Mouse (Mus musculus) gastrocnemius, postnatal 10 days (tissue): ENCODE results near the gene Stac3. TPM values are rescaled to one million over a fixed set of nuclear protein-coding genes. Genes with fewer than 3 reads are reported as not detected.

Source experiments
- DNase-seq: peaks from one replicate; pipeline ENCODE4 v3.0.0; 2021; ENCODE audit warnings: mixed read lengths
- total RNA-seq, 2 experiments: library from RNA; stranded (reverse); gene quantifications; 2 replicates each; pipeline ENCODE4 v1.2.3; 2021

The Stac3 gene
- total RNA-seq, 2 experiments from 2014 or later, result 272 to 307 TPM

DNA sequence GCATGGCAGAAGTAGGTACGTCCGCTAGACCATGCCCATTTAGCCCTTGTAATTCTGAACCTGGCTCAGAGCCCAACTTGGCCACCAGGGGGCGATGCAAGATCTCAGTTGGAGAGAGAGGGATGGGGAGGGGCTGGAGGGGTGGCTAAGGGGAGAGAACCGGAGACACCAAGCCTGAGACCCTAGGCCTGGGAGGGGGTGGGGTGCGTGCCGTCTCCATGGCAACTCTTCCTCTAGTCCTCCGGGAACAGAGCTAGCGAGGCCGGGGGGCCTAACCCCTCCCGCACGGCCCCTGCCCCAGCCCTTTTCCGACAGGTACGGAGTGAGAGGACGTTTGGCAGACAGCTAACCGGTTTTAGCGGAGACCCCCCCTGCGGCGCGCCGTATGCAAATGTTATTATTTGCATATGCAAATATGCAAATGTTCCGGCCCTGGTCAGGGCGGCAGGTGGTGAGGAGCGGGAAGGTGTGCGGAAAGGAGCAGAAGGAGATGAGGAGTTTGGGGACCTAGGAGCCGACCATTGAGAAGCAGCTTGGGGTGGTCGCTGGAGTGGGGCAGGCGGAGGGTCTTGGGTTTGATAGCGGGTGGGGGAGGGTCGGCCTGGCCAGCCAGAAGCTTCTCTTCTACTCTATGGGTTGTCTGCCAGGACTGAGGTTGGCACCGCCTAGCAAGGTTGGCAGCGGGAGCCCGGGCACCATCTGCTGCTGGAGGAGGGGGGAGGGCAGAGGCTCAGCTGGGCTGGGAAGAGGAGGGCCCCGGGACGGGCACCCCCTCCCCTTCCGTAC, 7.8 kb downstream of the Stac3 start:
- DNase-seq, result peak; percentile 87

GRCm38 (mm10) chr10:127509837-127510701, 8.6 kb downstream of the Stac3 start:
- no peak for DNase-seq

GRCm38 (mm10) chr10:127510895-127511617, 9.6 kb downstream of the Stac3 start:
- DNase-seq, result no peak

DNA sequence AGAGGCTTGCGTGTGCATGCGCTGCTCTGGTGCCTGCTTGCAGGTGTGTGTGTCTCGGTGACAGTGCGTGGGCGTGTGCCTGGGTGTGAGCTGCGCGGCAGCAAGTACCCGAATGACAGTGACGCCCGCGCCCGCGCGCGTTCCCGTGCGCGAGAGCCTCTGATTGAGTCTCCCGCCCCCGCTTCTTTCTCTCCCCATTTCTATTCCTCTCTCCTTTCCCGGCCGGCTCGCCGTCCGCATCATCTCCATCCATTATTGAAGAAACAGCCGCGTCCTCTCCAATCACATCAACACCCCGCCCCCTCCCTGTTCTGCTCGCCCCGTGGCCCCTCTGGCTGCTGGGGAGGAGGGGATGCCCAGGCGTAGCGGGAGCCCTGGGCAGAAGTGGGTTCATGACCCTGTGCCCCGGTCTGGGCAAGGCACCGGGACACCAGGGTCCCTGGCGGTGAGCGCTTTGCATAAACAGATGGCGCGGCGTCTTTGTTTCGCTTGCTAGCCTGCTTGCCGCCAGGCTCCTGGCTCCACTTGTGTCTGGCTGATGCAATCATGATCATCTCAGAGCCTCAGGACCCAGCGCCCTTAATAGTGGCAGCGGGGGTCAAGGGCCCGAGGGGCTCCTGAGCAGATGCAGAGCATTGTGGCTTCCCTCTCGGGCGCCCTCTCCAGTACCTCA, 10.3 kb downstream of the Stac3 start:
- no peak for DNase-seq

DNA sequence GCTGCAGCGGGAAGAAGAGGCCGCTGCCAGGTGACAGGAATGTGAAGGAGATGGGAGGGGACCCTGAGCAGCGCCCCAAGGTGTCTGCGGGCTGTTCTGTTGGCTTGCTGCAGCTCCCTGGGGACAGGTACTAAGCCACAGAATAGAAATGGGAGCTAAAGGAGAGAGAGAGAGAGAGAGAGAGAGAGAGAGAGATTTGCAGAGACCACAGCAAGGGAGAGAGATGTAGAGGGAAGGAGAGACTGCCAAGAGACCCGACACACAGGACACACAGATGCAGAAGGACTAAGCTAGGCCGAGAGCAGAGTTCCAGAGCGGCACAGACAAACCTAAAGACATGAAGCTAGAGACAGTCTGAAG, 10.8 kb downstream of the Stac3 start:
- DNase-seq, result no peak

GRCm38 (mm10) chr10:127512813-127513212, 11.3 kb downstream of the Stac3 start:
- DNase-seq, result peak; percentile 96

- no peak for DNase-seq
Measured at GRCm38 (mm10) chr10:127513501-127514091, 12.1 kb downstream of the Stac3 start.

GRCm38 (mm10) chr10:127514111-127514698, 12.7 kb downstream of the Stac3 start:
- DNase-seq, result no peak

GRCm38 (mm10) chr10:127514764-127515163, 13.3 kb downstream of the Stac3 start, which contains the start of gene Ndufa4l2:
Gene Ndufa4l2 (plus strand): TSS chr10:127514967.
- DNase-seq, result no peak

- DNase-seq, result no peak
Measured at GRCm38 (mm10) chr10:127515271-127515982, 13.9 kb downstream of the Stac3 start.

DNA sequence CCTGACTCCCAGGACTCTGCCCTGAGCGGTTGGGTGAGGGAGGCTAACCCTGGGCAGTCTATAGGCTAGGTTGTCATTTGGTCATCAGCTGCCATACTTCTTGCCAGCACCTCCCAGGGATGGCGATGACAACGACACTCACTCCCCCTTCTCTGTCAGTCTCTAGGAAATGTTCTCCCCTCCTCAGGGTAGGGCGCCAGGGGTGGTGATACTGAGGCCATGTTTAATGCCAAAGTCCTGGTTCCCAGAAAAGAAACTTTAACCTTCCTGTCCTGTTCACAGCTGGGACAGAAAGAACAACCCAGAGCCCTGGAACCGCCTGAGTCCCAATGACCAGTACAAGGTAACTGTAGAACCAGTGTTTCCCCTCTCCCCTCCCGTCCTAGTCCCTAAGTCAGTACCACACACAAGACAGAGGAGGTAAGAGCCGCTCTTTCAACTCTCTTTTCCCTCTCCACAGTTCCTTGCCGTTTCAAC, 14.5 kb downstream of the Stac3 start:
- DNase-seq, result no peak

DNA sequence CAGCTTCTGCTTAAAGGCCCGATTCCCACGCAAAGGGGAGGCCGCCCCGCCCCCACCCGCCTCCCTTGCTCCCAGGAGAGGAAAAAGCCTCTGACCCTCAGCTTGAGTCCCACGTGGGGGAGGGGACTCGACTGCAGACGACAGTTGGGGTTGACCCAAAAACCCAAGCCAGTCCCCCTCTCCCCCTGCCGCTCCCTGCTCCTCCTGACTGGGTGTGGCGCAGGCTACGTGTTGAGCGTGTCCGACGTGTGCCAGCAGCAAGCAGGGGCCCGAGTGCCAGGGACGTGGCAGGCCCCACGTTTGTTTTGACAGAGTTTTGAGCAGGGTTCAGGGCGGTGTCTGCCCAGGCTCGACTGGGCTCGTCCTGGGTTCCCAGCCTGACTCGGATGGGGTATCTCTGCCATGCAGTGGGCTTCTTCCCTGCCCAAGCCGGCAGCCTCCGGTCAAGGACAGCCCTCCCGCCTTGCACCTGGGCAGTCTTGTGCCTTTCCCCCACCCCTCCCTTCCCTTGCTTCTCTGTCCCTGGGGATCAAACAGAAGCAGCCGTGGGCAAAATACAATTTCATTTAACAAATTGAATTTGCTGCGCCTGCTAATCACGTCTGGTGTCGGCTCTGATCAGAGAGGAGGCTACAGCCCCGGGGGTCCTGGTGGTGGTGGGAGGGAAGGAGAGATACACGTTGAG, 15.2 kb downstream of the Stac3 start:
- DNase-seq, result no peak

- DNase-seq, result no peak
Measured at GRCm38 (mm10) chr10:127517941-127518340, 16.5 kb downstream of the Stac3 start.

DNA sequence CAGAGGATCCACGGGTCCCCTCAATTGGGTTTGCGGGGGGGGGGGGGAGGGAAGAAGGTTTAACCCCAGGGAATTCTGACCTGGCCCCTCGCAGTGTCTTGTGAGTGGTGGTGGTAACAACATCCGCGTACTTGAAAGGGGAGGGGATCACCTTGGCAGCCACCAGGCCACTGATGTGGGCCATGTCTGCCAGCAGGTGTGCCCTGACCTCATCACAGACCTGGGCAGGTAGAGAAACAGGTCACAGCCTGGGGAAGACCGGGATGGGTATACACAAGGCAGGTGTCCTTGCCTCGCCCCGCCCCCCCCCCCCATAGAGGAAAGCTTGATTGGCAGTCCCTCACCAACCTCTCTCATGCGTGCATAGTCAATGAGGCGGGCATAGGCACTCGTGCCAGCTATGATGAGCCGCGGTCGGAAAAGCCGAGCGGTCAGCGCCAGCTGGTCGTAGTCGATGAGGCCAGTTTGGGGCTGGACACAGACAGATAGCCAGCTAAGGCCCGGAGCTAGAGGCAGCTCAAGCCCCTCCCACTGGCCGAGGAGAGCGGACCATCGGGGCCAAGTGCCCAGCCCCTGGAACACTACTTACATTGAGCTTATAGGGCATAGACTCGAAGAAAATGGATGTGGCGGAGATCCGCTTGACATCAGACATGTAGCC, 17.7 kb downstream of the Stac3 start:
- DNase-seq, result no peak

DNA sequence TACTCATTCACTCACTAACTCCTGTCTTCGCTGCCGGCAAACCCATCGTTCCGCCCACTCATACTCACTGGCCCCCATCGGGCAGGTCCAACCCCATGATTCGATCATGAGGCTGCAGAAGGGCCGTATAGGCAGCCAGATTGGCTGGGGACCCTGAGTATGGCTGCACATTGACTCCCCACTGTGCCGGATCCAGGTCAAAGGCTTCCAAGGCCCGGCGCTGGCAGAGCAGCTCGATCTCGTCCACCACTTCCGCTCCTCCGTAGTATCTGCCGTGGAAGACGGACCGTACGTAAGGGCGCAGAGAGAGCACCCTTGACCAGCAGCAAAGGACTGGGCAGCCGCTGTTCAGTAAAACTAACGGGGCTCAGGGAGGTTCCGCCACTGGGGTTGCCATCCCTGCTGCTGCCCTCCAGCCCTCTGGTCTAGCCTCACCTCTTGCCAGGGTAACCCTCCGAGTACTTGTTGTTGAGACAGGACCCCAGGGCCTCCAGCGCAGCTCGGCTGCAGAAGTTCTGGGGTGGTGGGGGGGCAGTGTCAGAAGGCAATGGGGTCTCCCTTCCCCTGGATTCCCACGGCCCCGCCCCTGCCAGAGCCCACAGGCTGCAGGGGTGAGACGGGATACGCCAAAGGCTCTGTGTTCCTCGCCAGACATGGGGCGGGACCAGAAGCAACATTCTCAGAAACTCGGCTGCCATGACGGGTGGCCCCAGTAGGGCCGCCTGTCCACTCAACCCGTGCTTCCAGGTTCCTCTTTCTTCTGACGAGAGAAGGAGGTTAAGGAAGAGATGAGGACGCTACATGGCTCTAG, 18.6 kb downstream of the Stac3 start:
- DNase-seq, result no peak

DNA sequence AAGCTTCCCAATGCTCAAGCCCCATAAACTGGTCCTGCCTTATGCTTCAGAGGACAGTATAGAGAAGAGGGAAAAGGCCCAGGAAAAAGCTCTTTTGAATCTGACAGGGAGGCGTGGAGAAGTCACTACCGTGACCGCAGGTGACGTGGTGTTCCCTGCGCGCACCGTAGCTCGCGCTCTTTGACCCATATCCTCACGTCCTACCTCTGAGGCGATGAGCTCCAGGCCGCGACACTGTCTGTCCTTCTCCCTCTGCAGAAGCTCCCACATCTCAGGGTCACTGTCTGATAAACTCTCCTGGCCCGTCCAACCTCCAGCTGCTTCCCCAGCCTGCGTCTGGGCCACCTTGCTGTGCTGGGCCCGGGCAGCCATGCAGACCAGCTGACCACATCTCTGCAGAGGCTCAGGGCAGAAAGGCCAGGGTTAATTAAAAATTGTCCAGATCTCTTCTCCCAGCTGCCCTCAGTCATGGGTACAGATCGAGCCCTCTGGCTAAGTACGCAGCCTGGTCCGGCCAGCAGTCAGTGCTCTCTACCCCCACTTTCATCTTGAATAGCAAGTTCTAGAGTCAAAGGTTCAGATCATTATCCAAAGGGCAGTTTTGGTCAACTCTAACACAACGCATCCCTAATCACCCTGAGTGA, 19.4 kb downstream of the Stac3 start:
- DNase-seq, result no peak

DNA sequence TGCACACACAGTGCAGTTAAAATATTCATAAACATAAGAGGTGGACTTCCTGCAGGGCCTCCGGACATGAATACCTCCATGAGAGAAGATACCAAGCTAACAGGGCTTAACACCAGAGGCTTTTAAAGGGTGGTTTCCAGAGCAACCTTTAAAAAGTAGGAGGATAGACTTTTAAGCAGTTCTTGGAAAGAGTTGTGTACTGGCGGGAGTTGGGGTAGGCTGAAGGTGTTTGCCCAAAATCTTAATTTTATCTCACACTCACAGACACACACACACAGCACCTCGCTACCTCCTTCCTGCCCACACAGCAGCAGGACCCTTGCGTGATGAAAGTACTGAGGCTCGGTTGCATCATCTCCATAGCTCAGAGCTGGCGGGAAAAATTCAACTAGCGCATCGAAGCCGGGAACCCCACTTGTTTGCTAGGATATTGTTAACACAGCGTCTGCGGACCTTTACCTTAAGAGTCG, 20.2 kb downstream of the Stac3 start:
- no peak for DNase-seq
